Mouse (Mus musculus): ENCODE data around the gene Il1b. TPM values are rescaled to one million over a fixed set of nuclear protein-coding genes. Genes with fewer than 3 reads are reported as not detected.

Il1b gene
- polyA plus RNA-seq, 1 experiment from 2014 or later = not detected

GRCm38 (mm10) chr2:129314880-129315279 lies 56.1 kb downstream of the Il1b start:
- no peaks in the 10 kb centered on the region for H3K36me3 ChIP-seq (ENCODE audit: insufficient read depth)
- WGBS = 71% methylated on average over 6 of the region's 6 CpGs
- DNase-seq (no peak), ATAC-seq (ENCODE audit: insufficient read depth) (no peak)
- H3K4me2 ChIP-seq = no peak overlapping the region
- H3K9ac ChIP-seq = no peak overlapping the region
- H3K9me3 ChIP-seq (ENCODE audit: low read depth, low read length) = no peaks in the 10 kb centered on the region
- H3K27me3 ChIP-seq (ENCODE audit: insufficient read depth, low read length) = no peaks in the 10 kb centered on the region
- no peak overlapping the region for H3K4me3 ChIP-seq (ENCODE audit: low read depth, low read length)
- no peak overlapping the region for H3K27ac ChIP-seq (ENCODE audit: low read depth)
- H3K4me1 ChIP-seq (ENCODE audit: insufficient read depth) = no peaks in the 10 kb centered on the region
- no peak for TF ChIP-seq CTCF (IDR thresholded peaks at IDR 0.05; ENCODE audit: low read depth)

Other genes with a start within 250 kb of the Il1b start
- 25.7 and 28.2 TPM in 2 replicates for gene Chchd5, start 241.4 kb downstream of the Il1b start, polyA plus RNA-seq (2014; fragmentation: Nextera tagmentation; extraction: Ambion mirVana)
- 29.5 and 34.4 TPM in 2 replicates for gene Slc20a1, start 172.4 kb downstream of the Il1b start, polyA plus RNA-seq (2014; fragmentation: Nextera tagmentation; extraction: Ambion mirVana)
- 73.4 and 79.4 TPM in 2 replicates for gene Ckap2l, start 73.9 kb downstream of the Il1b start, polyA plus RNA-seq (2014; fragmentation: Nextera tagmentation; extraction: Ambion mirVana)
- gene Il1a, start 61.2 kb downstream of the Il1b start, polyA plus RNA-seq (2014; fragmentation: Nextera tagmentation; extraction: Ambion mirVana) = not detected in 2 replicates
- gene F830045P16Rik, start 165.5 kb upstream of the Il1b start, polyA plus RNA-seq (2014; fragmentation: Nextera tagmentation; extraction: Ambion mirVana) = not detected in 2 replicates
- 25.0 and 26.5 TPM in 2 replicates for gene Sirpa, start 221.7 kb upstream of the Il1b start, polyA plus RNA-seq (2014; fragmentation: Nextera tagmentation; extraction: Ambion mirVana)

All from lung, embryonic 14.5 days (tissue).